In the genomic region with DNA sequence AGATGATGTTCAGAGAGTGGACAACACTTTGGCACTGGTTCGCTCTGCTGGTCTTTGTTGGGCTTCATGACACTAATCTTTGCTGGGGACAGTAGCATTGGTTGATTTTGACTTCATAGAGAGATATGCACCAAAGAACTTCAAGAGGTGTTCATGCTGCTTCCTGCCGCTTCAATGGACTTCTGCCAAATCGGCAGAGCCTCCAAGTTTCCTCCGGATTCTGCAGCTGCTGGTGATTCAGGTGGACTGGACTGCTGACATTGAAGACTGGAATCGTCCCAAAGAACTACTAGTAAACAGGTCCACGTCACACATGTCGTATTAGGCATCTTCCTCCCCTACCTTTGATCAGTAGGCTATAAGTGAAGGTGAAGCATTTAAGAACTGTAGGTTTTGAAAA, we compare ENCODE assay signal across 40 mouse cellular contexts. TPM values are rescaled to one million over a fixed set of nuclear protein-coding genes. Genes with fewer than 3 reads are reported as not detected.
DNase-seq lines count a peak whose midpoint lies in the region.
"Had no signal": no experiment of that assay in that cellular context is flagged by ENCODE, and none has a peak within 500 bp of the region (broad histone marks: within the 10 kb centered on the region; RNA-seq: fewer than 3 reads in every experiment).

No protein-coding gene starts in this region.

- peaks cover 43% of the 10 kb centered on the region for H3K36me3 ChIP-seq in heart, embryonic 10.5 days

- DNase-seq in cerebellum, adult 11-12 months: peak; percentile 35
- no peak for DNase-seq in cerebellum, postnatal 4 days (ENCODE audit: low spot score in 2 of 2)
- DNase-seq in heart, adult 8-10 months (ENCODE audit: low spot score): peak; percentile 20
- no peak for DNase-seq in heart, embryonic 10.5 days (ENCODE audit: low spot score)
- peak; percentile 18 to 23 for DNase-seq in kidney, adult 8-10 months
- no peak for DNase-seq in kidney, adult 18-20 months
- peak; percentile 11 for DNase-seq in skeletal muscle tissue, adult 2 months (ENCODE audit: low read depth, low spot score)
- DNase-seq in frontal cortex, postnatal 10 days (ENCODE audit: low spot score in 2 of 2): no peak
- DNase-seq: adrenal gland, adult 2 months; adrenal gland, postnatal 36 days; gastrocnemius, adult 2 months; layer of hippocampus, postnatal 36 days; left cerebral cortex, postnatal 4 days; liver, postnatal 0 days; lung, postnatal 36 days had no signal

- no peaks in the 10 kb centered on the region for H3K9me3 ChIP-seq in heart, embryonic 10.5 days
- H3K9me3 ChIP-seq: forebrain, embryonic 15.5 days; liver, embryonic 12.5 days; neural tube, embryonic 13.5 days had no signal

- H3K27me3 ChIP-seq in heart, embryonic 10.5 days (ENCODE audit: insufficient read depth, poor library complexity, severe bottlenecking): no peaks in the 10 kb centered on the region
- H3K27me3 ChIP-seq: CH12.LX; embryonic facial prominence, embryonic 13.5 days; forebrain, embryonic 15.5 days; liver, embryonic 12.5 days; neural tube, embryonic 13.5 days had no signal

- H3K27ac ChIP-seq in heart, embryonic 10.5 days: no peak overlapping the region
- H3K27ac ChIP-seq: embryonic facial prominence, embryonic 13.5 days; forebrain, embryonic 10.5 days; forebrain, embryonic 15.5 days; gastrocnemius, adult 2 months; liver, embryonic 12.5 days; neural tube, embryonic 13.5 days had no signal

- H3K4me1 ChIP-seq in heart, embryonic 10.5 days: no peaks in the 10 kb centered on the region
- H3K4me1 ChIP-seq: embryonic facial prominence, embryonic 13.5 days; liver, embryonic 12.5 days had no signal

- 94% methylated on average over 7 of the region's 7 CpGs for WGBS in heart, embryonic 10.5 days

- no peak overlapping the region for H3K4me3 ChIP-seq in heart, embryonic 10.5 days
- H3K4me3 ChIP-seq: embryonic facial prominence, embryonic 13.5 days; forebrain, embryonic 10.5 days; forebrain, embryonic 15.5 days; gastrocnemius, adult 2 months; liver, embryonic 12.5 days; myocyte; neural tube, embryonic 13.5 days had no signal

RNA-seq across cellular contexts. Expression of gene Zfp292, which starts 30.7 kb away (rescaled TPM):
- 10 to 100 TPM; 13.0 to 16.2 (median 14.5) TPM for total RNA-seq in heart, adult 8-10 months (2022)
- polyA plus RNA-seq in heart, embryonic 10.5 days (2016; fragmentation: Nextera tagmentation; extraction: Ambion mirVana): 16.1 and 17.6 TPM in 2 replicates

RNA-seq across cellular contexts. Expression of gene Cga, which starts 41.5 kb away (rescaled TPM):
- total RNA-seq in heart, adult 8-10 months (2022): not detected
- not detected in 2 replicates for polyA plus RNA-seq in heart, embryonic 10.5 days (2016; fragmentation: Nextera tagmentation; extraction: Ambion mirVana)
- total RNA-seq: adrenal gland, adult 2 months; adrenal gland, postnatal 36 days; CH12.LX; common myeloid progenitor, adult 5-6 weeks; gastrocnemius, adult 2 months; gastrocnemius, postnatal 4 days; heart, postnatal 25 days; layer of hippocampus, postnatal 36 days; left cerebral cortex, postnatal 4 days; megakaryocyte, adult 5-6 weeks; midbrain, postnatal 0 days had no signal
- polyA plus RNA-seq: activated CD4-positive, CD25-positive, alpha-beta regulatory T cell, adult 4 months; adrenal gland, adult 2 months; C2C12; forebrain, embryonic 15.5 days; frontal cortex, adult 2 months; heart, embryonic 14.5 days; hindbrain, embryonic 11.5 days; intestine, embryonic 14.5 days; large intestine, adult 2 months; limb, embryonic 14.5 days; liver, embryonic 12.5 days; lung, embryonic 16.5 days; midbrain, embryonic 11.5 days; midbrain, postnatal 0 days; myocyte; small intestine, adult 2 months; stomach, embryonic 14.5 days; testis, adult 2 months had no signal

Comparison
In these comparisons a context has a peak if more than half of its experiments do, and no peak if none do; other contexts are left out.
1. DNase-seq: peak in cerebellum, adult 11-12 months (single experiment), heart, adult 8-10 months (single experiment), kidney, adult 8-10 months (2 of 2) and skeletal muscle tissue, adult 2 months (single experiment); none in cerebellum, postnatal 4 days (0 of 2), heart, embryonic 10.5 days (single experiment), kidney, adult 18-20 months (single experiment) and frontal cortex, postnatal 10 days (0 of 2).